Mouse (Mus musculus) activated CD4-positive, CD25-positive, alpha-beta regulatory T cell, adult 4 months (primary cell): Measurements from ENCODE around the gene Ifitm1. TPM values are rescaled to one million over a fixed set of nuclear protein-coding genes. Genes with fewer than 3 reads are reported as not detected.

Experiments
- ATAC-seq: one replicate; pipeline ENCODE4 v1.8.0; 2017
- polyA plus RNA-seq, 2 experiments: library from polyadenylated mRNA; unstranded; fragments of 100-300 nt; shearing (Covaris generic); gene quantifications; one replicate each; pipeline ENCODE4 v1.2.1; 2017

Ifitm1 gene
- polyA plus RNA-seq, 2 experiments from 2014 or later = 4.6 to 7.5 TPM

DNA sequence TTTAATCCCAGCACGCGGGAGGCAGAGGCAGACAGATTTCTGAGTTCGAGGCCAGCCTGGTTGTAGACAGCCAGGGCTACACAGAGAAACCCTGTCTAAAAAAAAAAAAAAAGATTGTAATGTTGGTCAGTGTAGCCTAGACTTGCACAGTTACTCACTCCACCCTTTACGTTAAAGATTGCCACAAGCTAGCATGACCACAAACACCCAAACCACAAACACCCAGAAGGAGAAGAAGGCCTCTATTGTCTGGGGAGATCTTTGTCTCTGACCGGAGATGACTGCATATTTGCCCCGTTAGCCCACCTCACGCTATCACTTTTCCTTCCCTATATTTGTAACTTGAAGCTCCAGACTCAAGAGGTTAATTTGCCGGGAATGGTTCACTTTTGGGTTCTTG lies 14.7 kb downstream of the Ifitm1 start:
- ATAC-seq = no peak

DNA sequence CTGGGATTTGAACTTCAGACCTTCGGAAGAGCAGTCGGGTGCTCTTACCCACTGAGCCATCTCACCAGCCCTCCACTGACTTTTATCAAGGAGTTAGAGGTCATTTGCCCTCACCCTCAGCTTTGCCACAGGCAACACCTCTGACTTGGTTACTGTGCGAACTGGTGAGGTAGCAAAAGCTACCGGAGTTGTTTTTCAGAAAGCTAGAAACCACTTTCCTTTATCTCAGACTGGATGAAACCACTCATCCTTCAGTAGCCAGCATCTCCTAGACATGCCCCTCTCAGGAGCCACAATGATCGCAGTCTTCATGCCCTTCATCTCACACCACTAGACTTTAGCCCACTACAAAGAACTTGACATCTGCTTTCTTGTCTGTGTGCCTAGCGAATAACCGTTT lies 15.9 kb downstream of the Ifitm1 start:
- no peak for ATAC-seq

DNA sequence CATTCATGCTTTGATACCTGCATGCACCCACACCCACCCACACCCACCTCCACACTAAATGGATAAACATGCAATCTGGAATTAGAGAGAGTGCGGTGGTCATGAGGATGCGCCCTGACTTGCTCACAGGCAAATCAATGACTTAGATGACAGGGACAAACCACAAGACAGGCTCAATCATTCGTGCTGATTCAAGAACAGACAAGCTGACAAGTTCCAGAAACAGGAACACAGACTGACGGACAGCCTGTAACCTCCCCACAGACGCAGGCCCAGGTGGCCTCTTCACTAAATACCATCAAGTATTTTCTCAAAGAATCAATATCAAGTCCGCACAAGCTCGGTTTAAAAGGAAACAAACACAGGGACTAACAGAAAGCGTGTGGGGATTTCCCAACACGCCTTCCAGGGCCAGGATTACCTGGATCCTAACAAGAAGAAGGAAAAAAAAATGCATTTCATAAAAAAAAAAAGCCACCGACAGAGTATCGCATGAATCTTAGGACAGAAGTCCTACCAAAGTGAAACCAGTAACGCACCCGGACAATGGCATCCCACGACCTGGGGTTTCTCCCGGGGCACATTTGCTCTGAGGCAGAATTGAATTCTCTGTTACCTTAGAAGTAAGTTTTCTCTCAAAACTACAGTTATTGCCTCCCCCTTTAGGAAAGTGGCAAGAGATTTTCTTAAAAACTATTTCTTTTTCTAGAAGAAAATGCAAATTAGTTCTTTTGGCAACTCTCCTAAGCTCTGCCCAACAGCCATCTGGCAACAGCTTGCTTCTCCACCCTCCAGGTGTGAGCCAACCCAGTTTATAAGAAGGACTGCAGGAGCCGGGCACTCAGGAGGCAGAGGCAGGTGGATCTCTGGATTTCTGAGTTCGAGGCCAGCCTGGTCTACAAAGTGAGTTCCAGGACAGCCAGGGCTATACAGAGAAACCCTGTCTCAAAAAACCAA lies 20.4 kb downstream of the Ifitm1 start:
- ATAC-seq = no peak

DNA sequence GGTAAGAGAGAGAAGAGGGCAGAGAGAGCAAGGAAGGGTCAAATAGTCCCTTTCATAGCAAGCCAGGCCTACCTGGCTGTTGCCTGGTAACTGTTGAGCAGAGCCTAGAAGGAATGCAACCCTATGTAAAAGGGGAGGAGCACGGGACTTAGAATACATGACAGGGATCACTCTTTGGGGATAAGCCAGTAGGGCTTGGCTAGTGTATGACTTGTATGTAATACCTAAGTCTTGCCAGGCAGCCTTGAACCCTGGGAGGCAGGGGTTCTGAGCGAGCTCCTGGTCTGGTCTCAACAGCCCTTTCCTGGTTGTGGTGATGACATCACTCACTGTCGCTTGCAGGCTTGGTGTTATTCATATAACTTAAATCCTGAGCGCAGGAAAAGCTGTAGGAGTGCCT lies 22.0 kb downstream of the Ifitm1 start:
- no peak for ATAC-seq

DNA sequence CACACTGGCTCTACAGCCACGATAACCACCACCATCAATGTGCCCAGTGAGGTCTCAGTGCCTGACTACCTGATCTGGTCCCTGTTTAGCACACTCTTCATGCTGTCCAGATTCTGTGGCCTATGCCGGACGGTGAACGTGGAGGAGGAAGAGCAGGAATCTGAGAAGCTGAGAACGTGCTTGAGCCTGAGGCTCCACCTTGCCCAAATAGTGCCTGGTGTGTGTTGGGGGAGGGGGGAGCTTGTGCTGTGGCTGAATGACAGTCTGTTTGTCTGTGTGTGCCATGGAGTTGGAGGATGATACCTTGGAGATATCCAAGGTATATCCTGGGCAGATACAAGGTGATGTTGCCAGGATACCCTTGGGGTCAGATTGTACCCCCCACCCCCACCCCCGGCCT lies 23.2 kb downstream of the Ifitm1 start:
- no peak for ATAC-seq

DNA sequence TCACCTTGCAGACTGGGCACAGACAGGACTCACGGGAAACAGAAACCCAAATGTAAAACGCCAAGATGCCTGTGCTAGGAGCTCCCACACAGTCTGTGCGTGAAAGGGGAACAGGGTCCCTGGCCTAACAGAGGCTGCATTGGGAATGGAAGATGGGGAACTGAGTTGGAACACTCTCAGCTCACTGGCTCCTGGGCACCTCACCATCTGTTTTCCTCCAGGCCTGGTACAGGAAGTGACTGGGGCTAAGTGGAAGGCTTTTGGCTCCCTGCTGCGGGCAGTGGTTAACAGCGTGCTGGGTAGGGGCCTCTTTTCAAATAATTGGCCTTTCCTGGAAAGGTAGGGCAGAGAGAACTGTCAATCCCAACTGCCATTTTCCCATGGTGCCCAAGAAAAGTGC lies 23.6 kb downstream of the Ifitm1 start:
- peak; percentile 65 for ATAC-seq

DNA sequence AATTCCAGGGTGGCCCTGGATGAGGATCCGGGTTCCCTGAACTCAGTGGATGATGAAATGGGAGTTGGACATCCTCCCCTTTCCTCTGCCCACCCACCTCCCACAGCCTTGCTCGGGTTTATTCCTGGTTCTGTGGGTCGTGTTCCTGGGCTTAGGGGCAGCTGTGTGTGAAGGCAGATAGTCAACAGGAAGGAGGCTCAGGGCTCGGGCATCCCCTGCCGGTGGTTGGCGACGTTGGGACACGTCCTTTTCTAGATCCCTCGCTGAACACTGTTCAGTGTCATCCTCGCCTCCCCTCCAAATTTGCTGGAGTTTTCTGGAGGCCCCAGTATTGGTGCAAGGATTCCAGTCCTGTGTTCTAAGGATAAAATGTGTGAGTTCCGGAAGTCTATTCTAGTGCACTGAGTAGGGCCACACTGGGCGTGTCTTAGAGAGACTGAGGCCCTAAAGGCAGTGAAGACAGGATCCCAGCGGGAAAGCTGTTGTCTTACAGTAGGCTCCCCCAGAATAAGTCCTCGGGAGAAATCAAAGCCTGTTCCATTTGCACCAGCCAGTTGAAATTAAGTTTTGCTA lies 24.2 kb downstream of the Ifitm1 start:
- peak; percentile 54 for ATAC-seq

DNA sequence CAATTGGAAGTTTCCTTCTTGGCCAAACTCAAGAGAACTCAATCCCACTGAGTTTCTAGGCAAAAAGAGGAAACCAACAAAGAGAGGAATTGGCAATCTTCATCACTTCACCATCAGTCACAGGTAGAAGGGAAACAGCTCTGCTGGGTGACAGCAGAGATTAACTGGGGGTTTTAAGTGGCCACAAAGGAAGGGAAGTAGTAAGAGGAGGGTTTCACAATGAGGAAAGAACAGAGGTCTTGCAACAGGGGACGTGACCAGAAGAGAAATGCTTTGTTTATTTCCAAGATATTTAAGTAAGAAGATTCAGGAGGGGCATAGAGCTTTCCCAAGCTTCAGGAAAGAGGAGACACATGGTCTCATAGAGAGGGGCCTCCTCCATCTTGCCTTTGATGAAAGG lies 30.8 kb downstream of the Ifitm1 start:
- no peak for ATAC-seq

DNA sequence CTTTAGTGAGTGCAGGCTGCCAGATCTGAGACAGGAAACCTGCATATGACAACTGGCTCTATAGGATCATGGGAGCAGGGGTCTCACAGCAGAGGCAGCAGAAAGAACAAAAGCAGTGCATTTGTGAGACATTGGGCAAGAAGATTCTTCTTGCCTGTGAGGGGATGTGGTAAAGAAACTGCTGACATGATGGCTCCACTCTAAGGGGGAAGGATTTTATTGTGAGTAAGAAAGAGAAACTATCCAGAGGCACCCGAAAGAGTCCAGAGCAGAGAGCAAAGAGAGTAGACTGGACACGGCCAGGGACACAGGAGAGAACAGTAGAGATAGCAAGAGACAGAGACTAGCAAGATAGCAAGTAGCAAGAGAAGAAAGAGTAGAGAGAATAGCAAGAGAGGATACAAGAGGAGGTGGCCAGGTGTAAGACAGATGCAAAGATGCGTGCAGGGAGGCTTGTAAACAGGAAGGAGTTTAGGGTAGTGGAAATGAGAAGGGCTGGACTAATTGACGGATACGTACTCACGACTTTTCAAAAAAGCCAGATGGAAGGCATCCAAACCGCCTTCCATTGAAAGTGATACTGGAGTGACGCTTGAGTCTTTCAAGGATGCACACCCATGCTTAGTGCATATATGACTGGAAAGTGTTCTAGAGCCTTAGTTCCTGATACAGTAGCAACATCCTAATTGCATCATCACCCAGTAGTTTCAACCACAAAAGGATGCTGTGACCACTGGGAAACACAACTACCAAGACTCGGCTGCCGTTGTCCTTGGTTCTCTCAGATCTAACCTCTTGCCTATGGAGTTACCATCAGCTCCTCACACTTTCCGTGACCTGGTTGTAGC lies 32.1 kb downstream of the Ifitm1 start:
- peak; percentile 89 for ATAC-seq

DNA sequence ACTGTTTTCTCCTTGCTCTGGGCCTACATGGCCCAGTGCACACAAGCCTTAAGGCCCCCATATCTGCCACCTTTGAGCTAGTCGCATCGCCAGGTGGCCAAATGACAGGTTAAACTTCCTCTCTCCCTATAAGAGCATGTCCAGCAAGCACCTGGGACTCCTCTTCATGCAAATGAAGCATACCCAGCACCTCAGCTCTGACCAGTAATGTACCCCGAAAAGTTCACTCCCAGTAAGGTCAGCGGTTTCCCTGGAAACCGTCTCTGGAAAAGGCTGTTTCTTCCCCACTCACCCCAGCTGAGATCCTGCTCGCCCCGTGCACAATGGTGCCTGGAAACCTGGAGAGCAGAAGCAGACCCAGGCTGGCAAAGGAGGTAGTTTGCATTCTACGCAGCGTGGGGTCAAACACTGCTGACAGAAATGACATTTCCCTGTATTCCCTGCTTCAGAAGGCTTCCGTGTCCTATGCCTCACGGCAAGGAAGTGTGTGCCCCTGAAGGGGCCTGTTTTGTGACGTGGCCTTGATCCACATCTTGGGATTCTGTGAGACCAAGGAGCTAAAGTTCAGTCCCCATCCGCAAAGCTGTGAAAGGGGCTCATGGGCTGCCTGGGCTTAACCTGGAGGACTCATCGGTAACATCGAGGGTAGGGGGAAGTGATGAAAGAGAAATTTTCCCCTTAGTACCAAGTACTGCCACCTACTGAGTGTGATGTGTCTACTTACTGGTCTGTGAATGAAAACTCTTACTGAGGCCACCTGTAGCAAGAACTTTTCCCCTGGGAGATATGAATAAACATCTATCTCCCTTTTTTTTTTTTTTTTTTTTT lies 34.1 kb downstream of the Ifitm1 start:
- no peak for ATAC-seq

DNA sequence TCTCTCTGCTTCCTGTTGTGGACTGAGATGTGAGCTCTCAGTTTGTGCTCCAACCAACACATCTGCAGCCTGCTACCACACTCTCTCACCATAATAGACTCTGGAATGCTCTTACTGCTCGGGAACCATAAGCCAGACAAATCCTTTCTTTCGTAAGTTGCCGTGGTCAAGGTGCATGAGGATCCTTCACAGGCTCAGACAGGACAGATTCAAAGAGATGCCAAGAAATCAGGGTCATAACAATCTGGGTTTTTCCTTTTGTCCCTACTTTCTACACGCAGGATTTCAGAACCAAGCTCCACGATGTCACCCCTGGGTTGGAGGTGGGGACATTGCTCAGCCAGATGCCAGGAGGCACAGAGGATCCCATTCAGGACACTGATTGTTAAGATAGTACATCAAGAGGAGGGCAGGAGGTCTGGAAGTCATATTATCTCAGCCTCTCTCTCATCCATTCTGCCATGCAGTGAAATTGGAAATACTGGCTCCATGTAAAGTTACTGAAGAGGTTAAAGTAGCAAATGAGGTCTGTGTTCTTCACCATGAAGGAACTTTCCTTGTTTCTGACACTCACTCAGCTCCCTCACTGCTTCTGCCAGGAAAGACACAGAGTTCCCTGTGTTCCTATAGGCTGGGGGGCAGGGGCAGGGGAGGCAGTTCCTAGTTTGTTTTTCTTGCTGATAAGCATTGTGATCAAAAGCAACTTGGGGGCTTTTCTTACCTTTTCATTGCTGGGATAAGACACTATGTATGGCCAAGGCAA lies 36.4 kb downstream of the Ifitm1 start:
- no peak for ATAC-seq

DNA sequence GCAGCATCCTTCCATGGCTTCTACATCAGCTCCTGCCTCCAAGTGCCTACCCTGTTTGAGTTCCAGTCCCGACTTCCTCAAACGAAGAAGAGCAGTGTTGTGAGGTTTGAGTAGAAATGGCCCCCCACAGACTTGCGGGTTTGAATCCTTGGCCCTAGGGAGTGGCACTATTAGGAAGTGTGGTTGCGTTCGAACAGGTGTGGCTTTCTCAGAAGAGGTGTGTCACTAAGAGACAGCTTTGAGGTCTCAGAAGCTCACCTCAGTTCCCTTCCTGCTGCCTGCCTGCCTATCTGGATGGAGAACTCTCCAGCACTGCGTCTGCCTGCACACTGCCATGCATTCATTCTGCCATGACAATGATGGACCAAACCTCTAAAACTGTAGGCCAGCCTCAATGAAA lies 39.4 kb downstream of the Ifitm1 start:
- ATAC-seq = peak; percentile 29

DNA sequence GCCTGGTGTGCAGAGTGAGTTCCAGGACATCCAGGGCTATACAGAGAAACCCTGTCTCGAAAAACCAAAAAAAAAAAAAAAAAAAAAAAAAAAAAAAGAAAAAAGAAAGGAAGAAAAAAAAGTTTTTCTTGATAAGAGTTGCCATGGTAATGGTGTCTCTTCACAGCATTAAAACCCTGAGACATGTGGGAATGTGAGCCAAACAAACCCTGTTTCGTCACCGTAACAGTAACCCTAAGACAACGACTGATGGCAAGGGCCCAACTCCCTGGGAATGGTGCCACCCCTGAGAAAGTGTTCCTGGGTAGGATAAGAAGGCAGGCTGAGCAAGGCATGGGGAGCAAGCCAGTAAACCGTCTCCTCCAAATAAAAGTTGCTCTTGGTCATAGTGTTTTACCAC lies 39.9 kb downstream of the Ifitm1 start:
- ATAC-seq = no peak

DNA sequence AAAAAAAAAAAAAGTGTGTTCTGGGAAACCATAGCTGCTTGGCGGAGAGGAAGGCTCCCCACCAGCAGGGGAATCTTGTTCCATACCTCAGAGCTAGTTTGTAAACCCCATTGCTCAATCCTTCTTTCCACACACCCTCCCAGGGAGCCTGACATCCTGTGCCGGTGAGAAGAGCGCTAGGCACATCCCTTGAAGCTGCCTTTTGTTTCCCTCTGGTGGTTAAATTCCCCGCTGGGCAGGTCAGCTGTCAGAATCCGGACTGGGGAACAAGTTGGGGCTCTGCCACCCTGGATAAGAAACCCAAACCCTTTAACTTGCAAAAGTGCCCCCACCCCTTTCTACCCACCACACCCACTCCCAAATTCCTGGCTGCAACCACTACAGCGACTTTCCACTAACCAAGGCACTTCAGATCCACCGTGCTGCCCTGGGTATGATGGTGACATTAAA lies 41.3 kb downstream of the Ifitm1 start:
- ATAC-seq = no peak

DNA sequence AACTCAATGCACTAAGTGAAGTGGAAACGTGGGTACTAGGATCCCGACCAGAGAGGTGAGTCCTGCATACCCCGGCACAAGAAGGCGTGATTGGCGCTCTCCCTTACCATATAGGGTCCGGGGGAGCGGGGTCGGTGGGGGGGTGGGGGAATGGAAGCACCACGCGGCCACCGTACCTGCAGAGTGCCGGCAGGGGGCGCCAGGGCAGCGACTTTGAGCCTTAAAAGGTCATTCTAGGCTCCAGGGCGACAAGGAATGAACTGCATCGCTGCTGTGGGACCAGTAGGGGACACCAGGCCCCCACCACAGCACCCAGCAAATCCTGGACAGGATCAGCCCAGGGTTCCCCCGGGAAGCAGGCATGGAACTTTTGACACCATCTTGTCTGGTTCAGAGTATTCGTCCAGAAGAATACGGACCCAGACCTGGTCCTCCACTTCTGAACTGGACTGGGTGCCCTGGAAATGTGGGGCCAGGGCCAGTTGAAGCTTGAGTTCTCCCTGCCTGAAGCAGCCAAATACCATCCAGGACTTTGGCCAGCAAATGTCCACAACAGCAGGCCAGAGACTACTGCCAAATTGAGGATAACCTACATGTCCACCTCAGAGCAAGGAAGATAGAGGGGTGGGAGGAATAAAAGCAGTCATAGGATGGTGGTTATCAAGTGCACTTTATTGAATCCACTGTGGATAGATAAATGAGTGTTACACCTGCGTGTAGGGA lies 42.1 kb downstream of the Ifitm1 start:
- ATAC-seq = peak; percentile 68

DNA sequence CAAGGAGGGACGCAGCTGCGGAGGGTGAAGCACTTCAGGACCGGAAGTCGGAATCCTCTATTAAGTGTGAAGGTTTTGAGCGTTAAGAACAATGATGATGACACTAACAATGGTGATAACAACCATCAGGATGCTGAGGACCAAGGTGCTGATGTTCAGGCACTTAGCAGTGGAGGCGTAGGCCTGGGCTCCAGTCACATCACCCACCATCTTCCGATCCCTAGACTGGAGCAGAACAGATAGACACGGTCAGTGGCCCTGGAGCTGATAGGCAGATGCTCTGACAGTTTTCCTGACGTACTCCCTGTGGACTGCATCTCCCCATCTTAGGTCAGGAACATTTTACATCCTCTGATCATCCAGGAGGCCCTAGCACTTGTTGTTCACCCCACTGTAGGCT lies 42.6 kb downstream of the Ifitm1 start:
- peak; percentile 44 for ATAC-seq

DNA sequence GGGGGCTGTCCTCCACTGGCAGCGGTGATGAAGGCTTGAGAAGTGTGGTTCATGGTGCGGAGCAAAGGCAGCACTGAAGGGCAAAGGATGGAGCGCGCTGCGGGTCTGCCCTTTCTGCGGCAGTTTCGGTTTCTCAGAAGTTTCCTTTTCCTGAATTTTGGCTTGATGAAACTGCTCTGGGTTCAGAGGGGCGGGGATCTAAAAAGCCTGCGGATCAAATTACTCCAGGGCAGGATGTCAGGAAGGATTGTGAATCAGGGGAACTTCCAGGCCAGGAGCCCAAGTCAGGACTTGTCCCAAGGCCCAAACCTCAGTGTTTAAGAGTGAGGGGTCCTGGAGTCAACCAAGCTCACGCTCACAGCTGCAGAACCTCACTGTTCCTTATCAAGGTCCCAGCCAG lies 43.6 kb downstream of the Ifitm1 start, which contains the start of gene Ifitm3:
Gene Ifitm3, minus strand, starts transcription at position 178 of the 400 bp plus-strand sequence.
- ATAC-seq = no peak

DNA sequence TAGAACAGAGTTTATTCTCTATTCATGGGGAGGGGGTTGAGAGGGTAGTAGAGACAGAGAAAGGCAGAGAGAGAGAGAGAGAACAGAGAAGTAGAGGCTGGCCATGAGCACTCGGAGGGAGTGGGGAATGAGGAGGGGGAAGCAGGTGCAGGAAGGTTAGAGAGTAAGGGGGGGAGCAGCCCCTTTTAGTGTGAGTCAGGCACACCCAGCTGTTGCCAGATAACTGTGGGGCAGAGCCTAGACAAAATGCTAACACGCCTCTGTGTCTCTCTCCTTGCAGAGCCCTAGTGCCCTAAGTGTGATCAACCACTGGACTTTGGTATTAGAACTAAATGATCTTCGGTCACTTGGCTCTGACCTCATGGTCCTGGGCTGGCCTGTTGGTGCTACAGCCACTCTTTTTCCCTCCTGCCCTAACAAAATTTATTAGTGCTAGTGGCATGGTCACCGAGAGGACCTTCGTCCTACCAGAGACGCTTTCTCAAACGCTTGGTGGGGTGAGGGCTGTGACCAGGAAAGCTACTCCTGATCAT lies 44.3 kb downstream of the Ifitm1 start:
- no peak for ATAC-seq

DNA sequence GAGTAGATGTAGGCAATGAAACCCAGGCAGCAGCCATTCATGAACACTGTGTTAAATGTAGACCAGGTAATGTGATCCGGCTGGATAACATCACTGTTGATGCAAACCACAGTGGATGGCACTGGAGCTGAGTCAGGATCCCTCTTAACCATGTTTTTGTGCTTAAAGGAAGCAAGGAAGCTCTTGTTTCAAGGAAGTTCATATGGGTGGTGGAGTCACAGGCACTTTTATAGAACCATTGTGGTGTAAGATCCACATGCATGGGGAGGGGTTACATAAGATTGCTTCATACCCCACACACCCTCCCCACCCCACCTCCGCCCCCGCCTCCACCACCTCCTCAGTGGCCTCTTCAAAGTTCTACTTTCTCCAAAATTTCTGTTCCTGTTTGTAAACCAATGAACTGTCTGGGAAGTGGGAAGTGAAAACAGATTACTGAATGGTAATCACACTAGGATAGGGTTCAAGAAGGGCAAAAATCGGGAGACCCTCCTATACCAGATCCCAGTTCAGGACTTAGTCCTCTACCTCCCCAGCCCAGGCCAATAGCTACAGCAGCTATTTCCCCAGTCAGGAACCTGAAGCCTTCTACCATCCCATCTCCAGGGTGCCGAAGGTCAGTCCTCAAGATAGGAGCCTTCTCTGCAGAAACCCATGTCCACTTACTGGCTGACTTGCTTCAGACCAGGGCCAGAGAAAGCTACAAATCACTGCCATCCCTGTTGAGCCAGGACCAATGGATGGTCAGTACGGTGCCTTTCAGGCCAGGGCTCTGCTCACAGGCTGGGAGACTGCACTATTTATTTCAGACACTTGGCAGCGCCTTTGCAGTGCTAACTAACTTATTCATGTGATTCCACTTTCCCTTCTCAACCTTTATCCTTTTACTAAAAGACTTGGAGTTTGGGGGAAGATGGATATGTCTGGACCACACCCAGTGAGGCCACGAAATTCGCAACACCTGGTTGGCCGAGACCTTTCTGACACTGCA lies 50.0 kb downstream of the Ifitm1 start:
- no peak for ATAC-seq
